Mouse (Mus musculus): ENCODE measurements at regions not wholly inside any gene's neighbourhood (a gene's known extent, or its start where the extent isn't known, plus 50 kb on each side); places are given as distances from the start of the nearest gene placed in this dataset.

DNA sequence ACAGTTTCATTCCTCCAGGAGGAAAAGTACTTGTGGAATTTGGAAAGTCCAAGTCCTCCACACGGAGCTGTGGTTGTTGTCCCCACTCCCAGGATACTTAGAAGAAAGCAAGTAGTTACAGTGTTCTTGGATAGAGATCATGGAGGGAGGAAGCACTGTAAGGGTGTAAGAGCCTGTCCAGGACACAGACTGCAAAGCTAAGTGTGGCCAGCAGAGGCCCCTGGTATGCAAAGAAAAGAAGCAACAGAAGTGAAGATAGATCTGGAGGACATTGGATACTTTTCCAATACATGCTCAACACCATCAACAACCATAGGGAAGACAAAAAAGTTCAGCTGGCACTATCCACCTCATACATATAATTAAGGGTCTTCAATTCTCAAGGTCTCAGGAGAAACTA is 197.4 kb downstream of the Meis1 start:
- Histone ChIP-seq H3K27ac (ENCODE audit: control insufficient read depth, insufficient read depth, low read length) (no peak overlapping the region), H3K4me1 (replicated peaks; ENCODE audit: control insufficient read depth, insufficient read depth, low read length) (no peaks in the 10 kb centered on the region), H3K27me3 (ENCODE audit: control insufficient read depth, insufficient read depth, low read length) (no peaks in the 10 kb centered on the region), H3K36me3 (ENCODE audit: control insufficient read depth, insufficient read depth, low read length) (no peaks in the 10 kb centered on the region), H3K4me3 (ENCODE audit: control insufficient read depth, insufficient read depth, low read length) (no peak overlapping the region)
- no peak for DNase-seq
- WGBS: 43% methylated on average over 1 of the region's 1 CpGs
- TF ChIP-seq CTCF (IDR thresholded peaks at IDR 0.05; ENCODE audit: borderline replicate concordance, control insufficient read depth, extremely low read depth, insufficient read depth, low read length, poor library complexity) (no peak), POLR2A (IDR thresholded peaks at IDR 0.05; ENCODE audit: control insufficient read depth, extremely low read depth, insufficient read depth, low read length, poor library complexity) (no peak)

DNA sequence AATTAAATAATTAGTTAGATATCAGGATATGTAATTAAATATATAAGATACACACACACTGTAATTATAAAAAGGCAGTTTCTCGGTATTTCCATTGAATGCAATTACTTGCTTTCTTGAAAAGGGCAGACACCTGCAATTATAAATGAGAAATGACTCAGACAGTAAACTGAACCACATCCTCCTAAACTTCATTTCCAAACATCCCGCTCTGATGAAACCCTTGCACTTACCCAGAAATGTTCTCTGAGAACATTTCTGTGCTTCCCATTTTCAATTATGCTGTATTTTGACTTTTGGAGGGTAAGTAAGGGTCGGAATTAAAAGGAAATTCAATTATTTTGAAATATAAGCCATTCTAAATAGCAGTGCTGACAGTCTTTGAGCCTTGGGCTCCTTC is 204.7 kb downstream of the Meis1 start:
- TF ChIP-seq CTCF (IDR thresholded peaks at IDR 0.05; ENCODE audit: borderline replicate concordance, control insufficient read depth, extremely low read depth, insufficient read depth, low read length, poor library complexity) (no peak), POLR2A (IDR thresholded peaks at IDR 0.05; ENCODE audit: control insufficient read depth, extremely low read depth, insufficient read depth, low read length, poor library complexity) (no peak)
- no peaks in the 10 kb centered on the region for H3K4me1 ChIP-seq (replicated peaks; ENCODE audit: control insufficient read depth, insufficient read depth, low read length)
- H3K27ac ChIP-seq (ENCODE audit: control insufficient read depth, insufficient read depth, low read length): no peak overlapping the region
- DNase-seq: no peak
- no peak overlapping the region for H3K4me3 ChIP-seq (ENCODE audit: control insufficient read depth, insufficient read depth, low read length)
- WGBS: 88% methylated on average over 3 of the region's 3 CpGs
- no peaks in the 10 kb centered on the region for H3K27me3 ChIP-seq (ENCODE audit: control insufficient read depth, insufficient read depth, low read length)
- no peaks in the 10 kb centered on the region for H3K36me3 ChIP-seq (ENCODE audit: control insufficient read depth, insufficient read depth, low read length)

DNA sequence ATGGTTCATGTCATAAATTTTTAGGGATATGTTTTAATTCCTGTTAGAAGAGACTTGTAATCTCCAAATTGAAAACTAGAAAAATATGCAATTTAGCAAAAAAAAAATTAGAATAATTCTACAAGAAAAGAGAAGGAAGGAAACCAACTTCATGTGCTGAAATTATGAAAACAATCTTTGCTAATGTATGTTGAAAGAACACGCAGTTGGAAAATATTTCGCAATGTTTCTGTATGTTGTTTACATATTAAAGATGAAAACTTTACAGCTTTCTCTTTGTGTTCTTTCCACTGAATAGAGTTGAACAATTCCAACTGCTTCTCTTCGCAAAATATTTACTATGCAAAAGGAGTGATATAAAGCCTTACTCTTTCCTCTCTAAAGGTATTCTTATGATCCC is 251.3 kb downstream of the Meis1 start:
- Histone ChIP-seq H3K4me1 (replicated peaks; ENCODE audit: control insufficient read depth, insufficient read depth, low read length) (no peaks in the 10 kb centered on the region), H3K27me3 (ENCODE audit: control insufficient read depth, insufficient read depth, low read length) (no peaks in the 10 kb centered on the region), H3K27ac (ENCODE audit: control insufficient read depth, insufficient read depth, low read length) (no peak overlapping the region), H3K36me3 (ENCODE audit: control insufficient read depth, insufficient read depth, low read length) (no peaks in the 10 kb centered on the region), H3K4me3 (ENCODE audit: control insufficient read depth, insufficient read depth, low read length) (no peak overlapping the region)
- TF ChIP-seq CTCF (IDR thresholded peaks at IDR 0.05; ENCODE audit: borderline replicate concordance, control insufficient read depth, extremely low read depth, insufficient read depth, low read length, poor library complexity): no peak
- TF ChIP-seq POLR2A (IDR thresholded peaks at IDR 0.05; ENCODE audit: control insufficient read depth, extremely low read depth, insufficient read depth, low read length, poor library complexity): no peak
- WGBS: 96% methylated on average over 3 of the region's 3 CpGs
- DNase-seq: no peak

DNA sequence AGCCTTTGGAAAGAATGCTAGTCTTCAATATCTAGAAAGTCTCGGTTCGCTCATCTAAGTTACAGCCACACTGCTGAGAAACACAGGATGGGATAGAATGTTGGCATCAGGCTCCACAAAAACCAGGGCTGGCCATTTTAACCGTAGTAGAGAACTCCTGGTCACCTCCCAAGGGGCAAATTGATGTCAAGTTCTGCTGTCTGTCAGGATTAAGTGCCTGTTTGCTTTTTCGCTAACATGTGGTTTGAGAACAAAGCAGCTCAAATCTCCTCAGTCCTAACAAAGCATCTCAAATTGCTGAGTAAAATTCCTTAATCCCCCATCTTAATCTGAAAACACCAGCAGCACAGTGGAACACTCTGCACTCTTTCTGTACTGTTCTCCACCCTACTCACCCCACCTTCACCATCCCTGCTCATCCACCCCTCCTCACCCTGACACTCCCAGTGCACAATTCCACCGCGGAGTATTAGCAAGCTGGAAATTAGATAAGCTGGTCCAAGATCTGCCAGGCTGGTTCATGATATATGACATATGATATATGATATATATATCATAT is 252.2 kb downstream of the Meis1 start:
- Histone ChIP-seq H3K4me3 (ENCODE audit: control insufficient read depth, insufficient read depth, low read length) (no peak overlapping the region), H3K27ac (ENCODE audit: control insufficient read depth, insufficient read depth, low read length) (no peak overlapping the region), H3K36me3 (ENCODE audit: control insufficient read depth, insufficient read depth, low read length) (no peaks in the 10 kb centered on the region), H3K27me3 (ENCODE audit: control insufficient read depth, insufficient read depth, low read length) (no peaks in the 10 kb centered on the region), H3K4me1 (replicated peaks; ENCODE audit: control insufficient read depth, insufficient read depth, low read length) (no peaks in the 10 kb centered on the region)
- 94% methylated on average over 6 of the region's 6 CpGs for WGBS
- TF ChIP-seq CTCF (IDR thresholded peaks at IDR 0.05; ENCODE audit: borderline replicate concordance, control insufficient read depth, extremely low read depth, insufficient read depth, low read length, poor library complexity) (no peak), POLR2A (IDR thresholded peaks at IDR 0.05; ENCODE audit: control insufficient read depth, extremely low read depth, insufficient read depth, low read length, poor library complexity) (no peak)
- no peak for DNase-seq

DNA sequence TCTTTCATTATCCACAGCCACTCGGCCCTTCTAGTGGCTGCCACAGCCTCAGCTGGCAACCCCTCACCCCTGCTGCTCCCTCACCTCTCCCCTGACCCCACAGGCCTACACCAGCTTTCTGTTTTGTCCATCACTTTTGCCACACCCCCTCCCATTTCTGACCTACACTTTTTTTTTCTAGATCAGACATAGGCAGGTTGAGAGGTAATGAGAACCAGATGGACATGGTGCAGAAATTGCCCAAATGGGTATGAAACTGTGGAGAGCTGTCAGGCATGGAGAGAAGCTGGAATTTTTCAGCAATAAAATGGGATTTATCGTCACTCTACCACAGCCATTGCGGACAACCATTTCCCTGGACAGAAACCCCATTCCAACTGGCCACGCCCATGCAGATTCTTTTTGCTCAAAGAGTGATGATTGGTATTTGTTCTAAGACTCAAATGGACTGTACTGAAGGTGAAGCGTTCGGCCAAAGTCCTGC is 260.2 kb downstream of the Meis1 start:
- Histone ChIP-seq H3K4me1 (replicated peaks; ENCODE audit: control insufficient read depth, insufficient read depth, low read length) (no peaks in the 10 kb centered on the region), H3K4me3 (ENCODE audit: control insufficient read depth, insufficient read depth, low read length) (no peak overlapping the region), H3K27ac (ENCODE audit: control insufficient read depth, insufficient read depth, low read length) (no peak overlapping the region), H3K36me3 (ENCODE audit: control insufficient read depth, insufficient read depth, low read length) (no peaks in the 10 kb centered on the region), H3K27me3 (ENCODE audit: control insufficient read depth, insufficient read depth, low read length) (no peaks in the 10 kb centered on the region)
- DNase-seq: no peak
- TF ChIP-seq POLR2A (IDR thresholded peaks at IDR 0.05; ENCODE audit: control insufficient read depth, extremely low read depth, insufficient read depth, low read length, poor library complexity): no peak
- TF ChIP-seq CTCF (IDR thresholded peaks at IDR 0.05; ENCODE audit: borderline replicate concordance, control insufficient read depth, extremely low read depth, insufficient read depth, low read length, poor library complexity): no peak
- 92% methylated on average over 6 of the region's 6 CpGs for WGBS

DNA sequence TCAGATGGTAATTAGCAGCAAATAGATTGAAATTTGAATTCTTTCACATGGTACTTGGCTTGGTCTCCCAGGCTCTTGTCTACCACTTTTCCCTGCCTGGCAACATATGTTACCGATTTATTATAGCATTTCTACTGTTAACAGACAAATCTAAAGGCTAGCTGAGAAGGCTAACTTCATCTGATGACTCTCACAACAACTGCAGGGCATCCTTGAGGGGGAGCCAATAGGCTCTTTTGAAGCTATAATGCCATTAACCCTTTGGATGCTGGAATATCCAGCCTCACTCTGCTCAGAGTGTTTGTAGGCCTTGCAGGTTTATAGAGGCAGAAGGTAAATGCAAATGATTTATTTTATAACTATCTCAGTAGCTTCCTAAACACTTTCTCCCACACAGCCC is 262.2 kb downstream of the Meis1 start:
- DNase-seq: no peak
- H3K27me3 ChIP-seq (ENCODE audit: control insufficient read depth, insufficient read depth, low read length): no peaks in the 10 kb centered on the region
- no peaks in the 10 kb centered on the region for H3K36me3 ChIP-seq (ENCODE audit: control insufficient read depth, insufficient read depth, low read length)
- no peak overlapping the region for H3K27ac ChIP-seq (ENCODE audit: control insufficient read depth, insufficient read depth, low read length)
- no peaks in the 10 kb centered on the region for H3K4me1 ChIP-seq (replicated peaks; ENCODE audit: control insufficient read depth, insufficient read depth, low read length)
- WGBS: 91% methylated on average over 1 of the region's 1 CpGs
- TF ChIP-seq POLR2A (IDR thresholded peaks at IDR 0.05; ENCODE audit: control insufficient read depth, extremely low read depth, insufficient read depth, low read length, poor library complexity) (no peak), CTCF (IDR thresholded peaks at IDR 0.05; ENCODE audit: borderline replicate concordance, control insufficient read depth, extremely low read depth, insufficient read depth, low read length, poor library complexity) (no peak)
- H3K4me3 ChIP-seq (ENCODE audit: control insufficient read depth, insufficient read depth, low read length): no peak overlapping the region
